Mouse (Mus musculus) testis, adult 2 months (tissue): Measurements from ENCODE around the gene Cnp. TPM values are rescaled to one million over a fixed set of nuclear protein-coding genes. Genes with fewer than 3 reads are reported as not detected.

ENCODE experiments used
- H3K27ac ChIP-seq: fragments of 200-500 bp; 2 replicates; pipeline ENCODE4 v1.5.1; 2012; ENCODE audit warnings: low read depth, low read length; ENCODE audit not compliant: control insufficient read depth, insufficient read depth
- H3K27me3 ChIP-seq: fragments of 200-500 bp; 2 replicates; pipeline ENCODE4 v1.6.1; 2012; ENCODE audit warnings: mild to moderate bottlenecking, low read length, moderate library complexity; ENCODE audit not compliant: control insufficient read depth, insufficient read depth
- H3K36me3 ChIP-seq: fragments of 200-500 bp; 2 replicates; pipeline ENCODE4 v1.6.1; 2012; ENCODE audit warnings: mild to moderate bottlenecking, low read length; ENCODE audit not compliant: control insufficient read depth, insufficient read depth
- H3K4me1 ChIP-seq: fragments of 200-500 bp; 2 replicates; pipeline ENCODE4 v1.6.1; 2012; ENCODE audit warnings: low read length; ENCODE audit not compliant: control insufficient read depth, insufficient read depth
- H3K4me3 ChIP-seq: fragments of 200-500 bp; 2 replicates; pipeline ENCODE4 v1.5.1; 2012; ENCODE audit warnings: low read depth, mild to moderate bottlenecking, low read length, moderate library complexity, mixed read lengths; ENCODE audit not compliant: control insufficient read depth
- CTCF ChIP-seq: fragments of 200-500 bp; IDR thresholded peaks from 2 replicates; pipeline ENCODE4 v1.5.1; 2012; ENCODE audit warnings: low read depth, mild to moderate bottlenecking, inconsistent platforms, low read length, moderate library complexity; ENCODE audit not compliant: control insufficient read depth, insufficient read depth, insufficient replicate concordance
- POLR2A ChIP-seq: fragments of 200-500 bp; IDR thresholded peaks from 2 replicates; pipeline ENCODE4 v1.6.1; 2012; ENCODE audit warnings: low read depth, mild to moderate bottlenecking, inconsistent platforms, low read length, moderate library complexity; ENCODE audit not compliant: control insufficient read depth
- polyA plus RNA-seq: library from polyadenylated mRNA; depleted of rRNA; stranded (reverse); fragments of >200 nt; gene quantifications from 2 replicates; pipeline ENCODE4 v1.2.3, GENCODE M21; 2012

Cnp gene
- polyA plus RNA-seq, 1 experiment, result 3.3 TPM

DNA sequence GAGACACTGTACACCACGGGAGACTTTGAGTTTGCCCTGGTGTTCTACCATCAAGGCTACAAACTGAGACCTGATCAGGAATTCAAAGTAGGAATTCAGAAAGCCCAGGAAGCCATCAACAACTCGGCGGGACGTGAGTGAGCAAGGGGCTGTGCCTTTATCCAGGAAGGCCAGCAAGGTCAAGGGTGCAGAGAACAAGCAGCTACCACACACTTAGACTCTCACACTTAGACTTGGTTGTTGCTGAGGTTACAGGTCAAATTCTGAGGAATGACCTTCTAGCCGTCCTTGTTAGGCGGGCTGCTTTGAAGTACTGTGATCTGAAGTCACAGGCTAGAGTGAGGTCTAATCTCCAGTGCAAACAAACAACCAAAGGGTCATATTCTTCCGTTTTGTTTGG is 15.2 kb upstream of the Cnp start:
- no peak overlapping the region for H3K27ac ChIP-seq
- TF ChIP-seq POLR2A (no peak), CTCF (no peak)

DNA sequence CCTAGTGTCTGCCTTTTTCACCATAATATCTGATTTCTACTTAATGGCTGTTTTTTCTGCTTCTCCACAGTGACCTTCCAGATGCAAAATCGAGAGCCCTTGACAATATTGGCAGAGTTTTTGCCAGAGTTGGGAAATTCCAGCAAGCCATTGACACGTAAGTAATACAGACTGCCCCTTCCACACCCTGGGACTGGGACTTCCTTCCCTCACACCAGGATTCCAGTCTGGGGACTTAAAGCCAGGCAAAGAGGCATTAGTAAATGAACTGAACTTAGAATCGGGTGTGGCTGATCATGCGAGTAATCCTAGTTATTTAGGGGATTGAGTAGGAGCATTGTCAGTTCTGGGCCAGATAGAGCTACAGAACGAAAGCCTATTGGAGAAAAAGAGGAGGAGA is 13.0 kb upstream of the Cnp start:
- Histone ChIP-seq H3K4me1 (peaks cover 4% of the 10 kb centered on the region; the same call in 1 of the 2 replicates), H3K27me3 (no peaks in the 10 kb centered on the region), H3K36me3 (peaks cover 1% of the 10 kb centered on the region), H3K4me3 (no peak overlapping the region), H3K27ac (no peak overlapping the region)
- TF ChIP-seq POLR2A, result no peak
- TF ChIP-seq CTCF, result no peak

More for the DNA sequence above, 15.2 kb upstream of the Cnp start:
- Histone ChIP-seq H3K4me1 (peaks cover 3% of the 10 kb centered on the region; the same call in 1 of the 2 replicates), H3K36me3 (peaks cover 1% of the 10 kb centered on the region), H3K4me3 (no peak overlapping the region), H3K27me3 (no peaks in the 10 kb centered on the region)

DNA sequence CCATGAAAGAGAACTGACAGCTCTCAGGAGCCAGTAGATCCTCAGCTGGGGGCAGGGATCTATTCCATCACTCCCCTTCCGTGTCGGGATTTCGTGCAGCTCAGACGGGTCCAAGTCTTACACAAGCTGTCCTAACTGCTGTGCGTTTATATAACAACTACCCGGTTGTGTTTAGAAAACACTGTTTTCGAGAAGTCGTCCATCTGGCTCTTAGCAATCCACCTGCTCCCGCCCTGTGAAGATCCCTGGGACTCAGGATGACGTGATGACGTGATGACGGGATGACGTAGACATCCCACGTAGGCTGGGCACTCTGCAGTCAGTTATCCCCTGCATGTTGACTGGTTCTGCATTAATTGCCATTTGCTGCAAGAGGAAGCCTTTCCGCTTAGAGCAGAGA is 10.4 kb upstream of the Cnp start:
- H3K36me3 ChIP-seq, result peaks cover 1% of the 10 kb centered on the region
- no peak for TF ChIP-seq CTCF
- no peak for TF ChIP-seq POLR2A
- peaks cover 4% of the 10 kb centered on the region; the same call in 1 of the 2 replicates for H3K4me1 ChIP-seq
- H3K27me3 ChIP-seq, result no peaks in the 10 kb centered on the region
- no peak overlapping the region for H3K27ac ChIP-seq
- peak overlapping the region; percentile 2; the same call in 1 of the 2 replicates for H3K4me3 ChIP-seq

DNA sequence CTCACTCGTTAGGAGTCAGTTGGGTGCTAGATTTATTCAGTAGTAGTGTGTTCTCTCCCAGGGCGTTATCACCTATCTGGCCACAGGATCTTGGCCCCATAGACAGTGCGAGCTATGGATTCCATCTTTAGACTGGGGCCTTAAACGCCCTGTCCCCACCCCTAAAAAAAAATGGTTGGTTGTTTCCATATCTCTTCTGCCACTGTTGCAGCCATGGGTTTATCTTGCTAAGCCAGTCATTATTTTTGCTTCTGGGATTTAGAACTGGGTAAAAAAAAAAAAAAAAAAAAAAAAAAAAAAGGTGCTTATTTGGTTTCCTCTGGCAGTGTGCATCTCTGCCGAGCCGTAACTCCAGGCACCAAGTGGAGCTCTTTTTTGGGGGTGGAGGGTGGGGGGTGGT is 10.0 kb upstream of the Cnp start:
- peaks cover 4% of the 10 kb centered on the region; the same call in 1 of the 2 replicates for H3K4me1 ChIP-seq

DNA sequence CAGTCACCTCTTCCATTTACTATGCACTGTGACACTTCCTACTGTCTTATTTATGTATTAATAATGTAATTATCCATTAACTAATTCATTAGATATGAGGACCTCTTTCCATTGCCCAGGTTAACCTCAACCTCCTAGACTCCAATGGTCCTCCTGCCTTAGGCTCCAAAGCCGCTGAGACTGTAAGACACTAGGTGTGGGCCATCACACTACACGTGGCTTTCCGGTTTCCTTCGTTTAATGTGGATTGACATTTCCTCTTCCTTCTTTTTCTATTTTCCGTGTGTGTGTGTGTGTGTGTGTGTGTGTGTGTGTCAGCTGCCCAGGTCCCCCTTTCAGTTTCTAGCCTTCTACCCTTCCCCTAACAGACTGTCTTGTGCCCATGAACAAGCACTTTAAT is 7.5 kb upstream of the Cnp start:
- TF ChIP-seq CTCF (no peak), POLR2A (no peak)
- Histone ChIP-seq H3K36me3 (no peaks in the 10 kb centered on the region), H3K4me1 (peaks cover 4% of the 10 kb centered on the region; the same call in 1 of the 2 replicates), H3K27ac (no peak overlapping the region), H3K4me3 (no peak overlapping the region), H3K27me3 (no peaks in the 10 kb centered on the region)

More for the DNA sequence above, 10.0 kb upstream of the Cnp start:
- no peak for TF ChIP-seq POLR2A
- TF ChIP-seq CTCF, result no peak
- no peaks in the 10 kb centered on the region for H3K27me3 ChIP-seq
- H3K36me3 ChIP-seq, result peaks cover 1% of the 10 kb centered on the region
- H3K27ac ChIP-seq, result no peak overlapping the region
- H3K4me3 ChIP-seq, result peak overlapping the region; percentile 2; the same call in 1 of the 2 replicates

DNA sequence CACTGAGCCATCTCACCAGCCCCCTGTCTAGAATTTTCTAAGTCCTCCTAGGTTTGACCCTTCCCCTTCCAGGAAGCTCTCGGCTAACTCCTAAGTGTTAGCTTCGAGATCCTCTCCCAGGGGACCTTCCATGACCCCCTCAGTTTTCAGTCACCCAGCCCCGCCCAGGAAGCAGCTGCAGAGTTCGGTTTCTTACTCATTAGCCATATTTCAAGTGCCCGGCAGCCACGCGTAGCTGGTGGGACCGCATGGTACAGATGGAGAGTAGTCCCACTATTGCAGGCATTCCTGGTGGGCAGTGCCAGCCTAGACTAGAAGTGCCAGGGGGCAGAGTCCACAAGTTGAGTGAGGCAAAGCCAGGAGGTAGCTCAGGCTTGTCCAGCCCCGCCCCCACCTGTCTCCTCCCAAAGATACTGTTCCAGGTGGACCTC is 6.9 kb upstream of the Cnp start:
- TF ChIP-seq CTCF (no peak), POLR2A (no peak)
- H3K4me1 ChIP-seq, result peaks cover 4% of the 10 kb centered on the region; the same call in 1 of the 2 replicates
- H3K36me3 ChIP-seq, result no peaks in the 10 kb centered on the region
- no peak overlapping the region for H3K4me3 ChIP-seq
- H3K27me3 ChIP-seq, result no peaks in the 10 kb centered on the region
- no peak overlapping the region for H3K27ac ChIP-seq

DNA sequence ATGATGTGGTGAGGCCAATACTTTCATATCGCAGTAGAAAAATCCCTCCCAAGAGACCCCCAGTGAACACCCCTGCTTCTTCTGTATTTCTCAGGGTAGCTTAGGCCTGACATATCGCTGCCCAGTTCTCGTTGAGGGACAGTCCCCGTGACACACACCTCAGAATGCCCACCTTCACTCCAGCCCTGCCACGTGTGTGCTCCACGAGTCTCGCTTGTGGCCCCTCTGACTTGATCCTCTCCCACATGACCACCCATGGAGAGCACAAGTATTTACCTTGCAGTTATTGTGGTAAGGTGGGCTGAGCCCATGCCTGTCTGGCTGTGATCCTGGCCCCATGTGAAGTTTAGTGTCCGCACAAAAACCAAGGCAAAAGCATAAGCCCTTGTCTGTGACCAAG is 6.0 kb upstream of the Cnp start:
- TF ChIP-seq CTCF (no peak), POLR2A (no peak)
- Histone ChIP-seq H3K4me3 (no peak overlapping the region), H3K27me3 (no peaks in the 10 kb centered on the region), H3K27ac (no peak overlapping the region), H3K36me3 (no peaks in the 10 kb centered on the region), H3K4me1 (peaks cover 4% of the 10 kb centered on the region; the same call in 1 of the 2 replicates)
